Mouse (Mus musculus) stomach, embryonic 15.5 days (tissue): ENCODE data around the gene Shpk. TPM values are rescaled to one million over a fixed set of nuclear protein-coding genes. Genes with fewer than 3 reads are reported as not detected.

Experiments used
- ATAC-seq: fragments of 200-750 bp; cut with Nextera tagmentation; 2 replicates; pipeline ENCODE4 v1.8.0; 2017; ENCODE audit warnings: low read depth, moderate number of reproducible peaks, moderate TSS enrichment; ENCODE audit not compliant: insufficient read depth, low FRiP score
- H3K27ac ChIP-seq: fragments of 300-500 bp; sonication (generic); 2 replicates; pipeline ENCODE4 v1.5.1; 2015; ENCODE audit warnings: mild to moderate bottlenecking, inconsistent platforms
- H3K27me3 ChIP-seq: fragments of 300-500 bp; sonication (generic); replicated peaks from 2 replicates; pipeline ENCODE4 v1.6.1; 2015; ENCODE audit warnings: inconsistent platforms
- H3K36me3 ChIP-seq: fragments of 300-500 bp; sonication (generic); 2 replicates; pipeline ENCODE4 v1.6.1; 2015; ENCODE audit warnings: inconsistent platforms
- H3K4me1 ChIP-seq: fragments of 300-500 bp; sonication (generic); 2 replicates; pipeline ENCODE4 v1.6.1; 2015; ENCODE audit warnings: inconsistent platforms
- H3K4me2 ChIP-seq: fragments of 300-500 bp; sonication (generic); 2 replicates; pipeline ENCODE4 v1.6.1; 2015; ENCODE audit warnings: mild to moderate bottlenecking, inconsistent platforms
- H3K4me3 ChIP-seq: fragments of 300-500 bp; sonication (generic); replicated peaks from 2 replicates; pipeline ENCODE4 v1.5.1; 2015; ENCODE audit warnings: inconsistent platforms
- H3K9ac ChIP-seq: fragments of 300-500 bp; sonication (generic); 2 replicates; pipeline ENCODE4 v1.6.1; 2015; ENCODE audit warnings: inconsistent platforms
- H3K9me3 ChIP-seq: fragments of 300-500 bp; sonication (generic); 2 replicates; pipeline ENCODE4 v1.6.1; 2016; ENCODE audit warnings: inconsistent platforms
- WGBS: fragments of 180-500 bp; shearing (Covaris S2); methylation state at CpG from one replicate; pipeline ENCODE4 v1.1.7; 2015; 5-methylcytosine and 5-hydroxymethylcytosine counted together
- polyA plus RNA-seq: library from polyadenylated mRNA; unstranded; fragments of >200 nt; fragmentation: Nextera tagmentation; extraction: Ambion mirVana; gene quantifications from 2 replicates; pipeline ENCODE4 v1.2.1, GENCODE M21; 2015

The Shpk gene
- polyA plus RNA-seq, 1 experiment from 2014 or later = 2.8 TPM

- H3K4me1 ChIP-seq = peaks cover 10% of the 10 kb centered on the region
- no peak within 1 kb of the TSS for H3K9ac ChIP-seq
- no peak within 1 kb of the TSS for H3K4me2 ChIP-seq
- H3K27ac ChIP-seq = no peak within 1 kb of the TSS
- H3K27me3 ChIP-seq = no peaks in the 10 kb centered on the region
- H3K36me3 ChIP-seq = no peaks in the 10 kb centered on the region
- WGBS = 86% methylated on average over 5 of the region's 5 CpGs
- H3K9me3 ChIP-seq = no peaks in the 10 kb centered on the region
- no peak for ATAC-seq
- no peak within 1 kb of the TSS for H3K4me3 ChIP-seq
Observed at GRCm38 (mm10) chr11:73233992-73234391, 34.7 kb downstream of the Shpk start, which contains the start of gene Trpv1. Gene Trpv1 (plus strand): TSS chr11:73234292.

- peak; percentile 70; the same call in 1 of the 2 replicates for ATAC-seq
- Histone ChIP-seq H3K27ac (peak overlapping the region; percentile 84), H3K4me2 (no peak overlapping the region), H3K9ac (no peak overlapping the region), H3K4me1 (peaks cover 10% of the 10 kb centered on the region), H3K4me3 (no peak overlapping the region), H3K27me3 (no peaks in the 10 kb centered on the region), H3K36me3 (no peaks in the 10 kb centered on the region), H3K9me3 (no peaks in the 10 kb centered on the region)
- 16% methylated on average over 5 of the region's 5 CpGs for WGBS
Observed at GRCm38 (mm10) chr11:73235990-73236701, 36.9 kb downstream of the Shpk start.

DNA sequence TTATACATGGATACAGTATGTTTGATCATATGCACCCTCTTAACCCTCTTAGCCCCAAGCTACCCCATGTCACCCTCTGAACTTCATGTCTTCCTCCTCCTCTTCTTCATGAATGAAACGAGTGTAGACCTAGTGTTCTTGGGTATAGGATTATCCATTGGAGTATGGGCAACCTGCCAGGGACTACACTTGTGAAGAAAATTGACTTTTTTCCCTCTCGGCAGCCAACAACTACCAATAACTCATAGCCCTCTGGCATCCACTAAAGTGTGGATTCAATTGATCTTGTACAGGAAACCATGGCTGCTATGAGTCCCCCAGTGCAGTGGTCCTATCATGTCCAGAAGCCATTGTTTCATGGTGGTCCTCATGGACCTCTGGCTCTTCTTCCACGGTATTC, 37.5 kb downstream of the Shpk start:
- ATAC-seq = no peak
- Histone ChIP-seq H3K9ac (no peak overlapping the region), H3K27me3 (no peaks in the 10 kb centered on the region), H3K9me3 (no peaks in the 10 kb centered on the region), H3K4me2 (no peak overlapping the region), H3K4me1 (peaks cover 10% of the 10 kb centered on the region), H3K27ac (peak overlapping the region; percentile 84), H3K4me3 (no peak overlapping the region), H3K36me3 (no peaks in the 10 kb centered on the region)
- WGBS = 52% methylated on average over 3 of the region's 3 CpGs

- WGBS = 79% methylated on average over 6 of the region's 6 CpGs
- Histone ChIP-seq H3K4me3 (no peak overlapping the region), H3K9ac (no peak overlapping the region), H3K27me3 (no peaks in the 10 kb centered on the region), H3K9me3 (no peaks in the 10 kb centered on the region), H3K36me3 (no peaks in the 10 kb centered on the region), H3K27ac (no peak overlapping the region), H3K4me2 (no peak overlapping the region), H3K4me1 (no peaks in the 10 kb centered on the region)
- ATAC-seq = no peak
Observed at GRCm38 (mm10) chr11:73242199-73242598, 42.9 kb downstream of the Shpk start.

- H3K4me3 ChIP-seq = no peak overlapping the region
- no peaks in the 10 kb centered on the region for H3K27me3 ChIP-seq
- no peaks in the 10 kb centered on the region for H3K4me1 ChIP-seq
- H3K9ac ChIP-seq = no peak overlapping the region
- no peaks in the 10 kb centered on the region for H3K36me3 ChIP-seq
- no peaks in the 10 kb centered on the region for H3K9me3 ChIP-seq
- no peak overlapping the region for H3K4me2 ChIP-seq
- WGBS = 79% methylated on average over 4 of the region's 4 CpGs
- ATAC-seq = no peak
- no peak overlapping the region for H3K27ac ChIP-seq
Observed at GRCm38 (mm10) chr11:73242777-73243176, 43.5 kb downstream of the Shpk start.

GRCm38 (mm10) chr11:73257362-73257945, 58.2 kb downstream of the Shpk start:
- no peak overlapping the region for H3K27ac ChIP-seq
- H3K9me3 ChIP-seq = no peaks in the 10 kb centered on the region
- WGBS = 63% methylated on average over 4 of the region's 4 CpGs
- no peak overlapping the region for H3K4me3 ChIP-seq
- H3K4me1 ChIP-seq = no peaks in the 10 kb centered on the region
- no peak overlapping the region for H3K9ac ChIP-seq
- no peaks in the 10 kb centered on the region for H3K27me3 ChIP-seq
- ATAC-seq = no peak
- H3K36me3 ChIP-seq = no peaks in the 10 kb centered on the region
- no peak overlapping the region for H3K4me2 ChIP-seq

DNA sequence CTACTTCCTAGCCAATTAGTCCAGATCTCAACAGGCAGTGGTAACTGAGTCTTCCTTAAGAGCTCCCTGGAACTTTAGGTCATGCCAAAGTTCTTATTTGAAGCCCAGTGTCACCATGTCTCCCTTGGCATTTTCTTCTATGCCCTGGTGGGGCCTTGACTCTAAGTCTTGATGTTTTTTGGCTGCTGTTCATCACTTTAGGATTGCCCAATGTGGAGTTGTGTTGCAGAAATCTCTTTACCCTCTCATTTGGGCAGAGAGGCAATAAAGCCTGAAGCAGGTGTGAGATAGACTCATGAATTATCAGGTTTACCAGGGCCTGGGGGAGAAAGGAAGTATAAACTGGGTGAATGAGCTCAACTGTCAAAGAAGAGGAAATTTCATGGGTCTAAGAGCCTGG, 59.4 kb downstream of the Shpk start:
- no peak for ATAC-seq
- H3K4me3 ChIP-seq = no peak overlapping the region

GRCm38 (mm10) chr11:73260457-73260856, 61.2 kb downstream of the Shpk start:
- Histone ChIP-seq H3K36me3 (no peaks in the 10 kb centered on the region), H3K27ac (no peak overlapping the region), H3K27me3 (no peaks in the 10 kb centered on the region), H3K4me3 (no peak overlapping the region), H3K4me1 (0 out of 2 replicates have a peak, but pooled peaks cover 4% of the 10 kb centered on the region), H3K9ac (no peak overlapping the region), H3K4me2 (no peak overlapping the region), H3K9me3 (no peaks in the 10 kb centered on the region)
- WGBS = 72% methylated on average over 3 of the region's 3 CpGs
- ATAC-seq = no peak

More for the DNA sequence above, 59.4 kb downstream of the Shpk start:
- no peak overlapping the region for H3K27ac ChIP-seq
- H3K27me3 ChIP-seq = no peaks in the 10 kb centered on the region
- H3K4me2 ChIP-seq = no peak overlapping the region
- H3K36me3 ChIP-seq = no peaks in the 10 kb centered on the region
- no peaks in the 10 kb centered on the region for H3K9me3 ChIP-seq
- H3K4me1 ChIP-seq = 0 out of 2 replicates have a peak, but pooled peaks cover 4% of the 10 kb centered on the region
- no peak overlapping the region for H3K9ac ChIP-seq

- no peak for ATAC-seq
- Histone ChIP-seq H3K9ac (no peak overlapping the region), H3K4me2 (no peak overlapping the region), H3K4me1 (0 out of 2 replicates have a peak, but pooled peaks cover 4% of the 10 kb centered on the region), H3K27ac (no peak overlapping the region), H3K36me3 (no peaks in the 10 kb centered on the region), H3K9me3 (no peaks in the 10 kb centered on the region), H3K27me3 (no peaks in the 10 kb centered on the region), H3K4me3 (no peak overlapping the region)
- 58% methylated on average over 1 of the region's 1 CpGs for WGBS
Observed at GRCm38 (mm10) chr11:73261385-73261784, 62.1 kb downstream of the Shpk start.

DNA sequence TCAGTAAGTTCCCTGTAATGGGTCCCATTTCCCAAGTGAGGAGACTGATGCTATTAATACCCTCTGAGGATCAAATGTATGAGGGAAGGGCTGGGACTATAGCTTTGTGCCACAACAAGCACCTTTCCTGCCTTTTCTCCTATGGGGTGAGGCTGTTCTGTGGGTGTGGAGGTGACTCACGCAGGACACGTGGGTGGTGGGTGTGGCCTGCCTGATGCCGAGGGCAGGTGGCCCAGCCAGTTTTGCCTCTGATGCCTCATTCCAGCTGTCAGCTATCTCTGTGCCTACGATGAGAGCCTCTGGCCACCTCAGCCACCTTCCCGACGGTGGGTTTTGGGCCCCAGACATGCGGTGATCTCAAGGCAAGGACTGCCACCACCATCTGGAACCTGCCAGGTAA, 68.0 kb downstream of the Shpk start, which contains the start of gene Trpv3:
Trpv3 (plus strand) TSS at position 122 of the 400 bp plus-strand sequence.
- H3K36me3 ChIP-seq = no peaks in the 10 kb centered on the region
- 0 out of 2 replicates have a peak, but pooled peaks cover 4% of the 10 kb centered on the region for H3K4me1 ChIP-seq
- no peak within 1 kb of the TSS for H3K4me3 ChIP-seq
- WGBS = 66% methylated on average over 7 of the region's 7 CpGs
- no peak within 1 kb of the TSS for H3K27ac ChIP-seq
- no peaks in the 10 kb centered on the region for H3K9me3 ChIP-seq
- no peak within 1 kb of the TSS for H3K9ac ChIP-seq
- no peak within 1 kb of the TSS for H3K4me2 ChIP-seq
- no peaks in the 10 kb centered on the region for H3K27me3 ChIP-seq
- ATAC-seq = peak; percentile 76
